Mouse (Mus musculus): ENCODE measurements around the gene Ccdc61.

The Ccdc61 gene

DNA sequence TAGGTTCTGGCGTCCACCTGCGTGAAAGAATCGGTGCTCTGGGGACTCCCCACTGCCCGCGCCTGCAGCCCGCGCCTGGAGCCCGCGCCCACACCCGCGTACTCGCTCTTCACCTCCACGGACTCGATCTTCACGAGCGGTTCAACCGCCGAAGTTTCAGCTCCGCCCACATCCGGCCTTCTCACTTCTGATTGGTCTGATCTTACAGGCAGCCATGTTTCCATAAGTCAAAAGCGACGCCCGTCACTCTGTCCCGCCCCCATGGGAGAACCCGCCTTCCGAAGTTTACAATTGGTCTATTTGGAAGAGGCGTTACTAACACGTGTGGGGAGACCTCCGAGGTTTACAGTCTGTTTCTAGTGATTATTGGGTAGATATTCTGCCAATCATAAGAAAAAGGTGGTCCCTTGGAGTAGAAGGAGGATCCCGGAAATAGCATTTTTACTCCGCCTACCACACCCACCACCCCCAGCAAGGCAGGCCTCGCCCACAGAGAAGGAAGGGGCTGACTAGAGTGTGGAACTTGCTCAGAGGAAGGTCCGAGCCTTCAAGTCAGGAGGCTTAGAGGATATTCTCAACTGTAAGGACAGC is at the start of gene Ccdc61:
TSS of gene Ccdc61 (minus strand) at position 175 of the 591 bp plus-strand sequence.
- peak; percentile 97 to 99 for DNase-seq

DNA sequence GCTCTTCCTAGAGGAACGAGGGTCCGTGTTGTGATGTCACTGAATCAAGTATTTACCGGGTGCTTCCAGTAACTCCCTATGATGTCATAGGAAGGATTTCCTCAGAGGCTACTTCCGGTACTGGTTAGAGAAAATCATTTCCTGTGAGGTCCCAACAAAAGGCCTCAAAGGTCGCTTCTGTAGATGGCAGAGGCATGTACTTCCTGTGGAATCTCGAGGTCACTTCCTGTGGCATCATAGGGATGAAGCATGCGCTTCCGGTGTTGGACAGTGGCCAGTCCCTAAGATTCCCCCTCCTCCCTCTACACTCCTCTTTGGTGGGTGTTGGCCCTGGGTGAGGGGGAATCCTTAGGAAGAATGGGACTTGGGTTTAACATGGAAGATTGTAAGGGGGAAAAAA is 49.2 kb upstream of the Ccdc61 start:
- DNase-seq, result no peak

DNA sequence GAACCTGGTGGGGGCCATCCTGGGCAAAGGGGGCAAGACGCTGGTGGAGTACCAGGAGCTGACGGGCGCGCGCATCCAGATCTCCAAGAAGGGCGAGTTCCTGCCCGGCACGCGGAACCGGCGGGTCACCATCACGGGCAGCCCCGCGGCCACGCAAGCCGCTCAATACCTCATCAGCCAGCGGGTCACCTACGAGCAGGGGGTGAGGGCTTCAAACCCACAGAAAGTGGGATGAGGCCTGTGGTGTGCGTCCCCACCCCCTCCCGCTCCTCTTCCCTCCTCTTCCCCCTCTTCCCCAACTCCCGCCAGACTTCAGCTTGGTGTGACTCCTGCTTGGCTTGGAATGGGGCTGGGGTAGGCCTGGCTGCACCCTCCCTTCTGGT is 48.2 kb upstream of the Ccdc61 start:
- no peak for DNase-seq

DNA sequence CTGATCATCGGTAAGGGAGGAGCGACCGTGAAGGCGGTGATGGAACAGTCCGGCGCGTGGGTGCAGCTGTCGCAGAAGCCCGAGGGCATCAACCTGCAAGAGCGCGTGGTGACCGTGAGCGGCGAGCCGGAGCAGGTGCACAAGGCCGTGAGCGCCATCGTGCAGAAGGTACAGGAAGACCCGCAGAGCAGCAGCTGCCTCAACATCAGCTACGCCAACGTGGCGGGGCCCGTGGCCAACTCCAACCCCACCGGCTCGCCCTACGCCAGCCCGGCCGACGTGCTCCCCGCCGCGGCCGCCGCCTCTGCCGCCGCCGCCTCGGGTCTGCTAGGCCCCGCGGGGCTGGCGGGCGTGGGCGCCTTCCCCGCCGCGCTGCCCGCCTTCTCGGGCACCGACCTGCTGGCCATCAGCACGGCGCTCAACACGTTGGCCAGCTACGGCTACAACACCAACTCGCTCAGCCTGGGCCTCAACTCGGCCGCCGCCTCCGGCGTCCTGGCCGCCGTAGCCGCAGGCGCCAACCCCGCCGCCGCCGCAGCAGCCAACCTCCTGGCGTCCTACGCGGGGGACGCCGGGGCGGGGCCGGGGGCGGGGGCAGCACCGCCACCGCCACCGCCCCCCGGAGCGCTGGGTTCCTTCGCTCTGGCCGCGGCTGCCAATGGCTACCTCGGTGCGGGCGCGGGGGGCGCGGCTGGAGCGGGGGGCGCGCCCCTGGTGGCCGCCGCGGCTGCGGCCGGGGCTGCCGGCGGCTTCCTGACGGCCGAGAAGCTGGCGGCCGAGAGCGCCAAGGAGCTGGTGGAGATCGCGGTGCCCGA is 47.6 kb upstream of the Ccdc61 start:
- peak; percentile 6 to 13 for DNase-seq

DNA sequence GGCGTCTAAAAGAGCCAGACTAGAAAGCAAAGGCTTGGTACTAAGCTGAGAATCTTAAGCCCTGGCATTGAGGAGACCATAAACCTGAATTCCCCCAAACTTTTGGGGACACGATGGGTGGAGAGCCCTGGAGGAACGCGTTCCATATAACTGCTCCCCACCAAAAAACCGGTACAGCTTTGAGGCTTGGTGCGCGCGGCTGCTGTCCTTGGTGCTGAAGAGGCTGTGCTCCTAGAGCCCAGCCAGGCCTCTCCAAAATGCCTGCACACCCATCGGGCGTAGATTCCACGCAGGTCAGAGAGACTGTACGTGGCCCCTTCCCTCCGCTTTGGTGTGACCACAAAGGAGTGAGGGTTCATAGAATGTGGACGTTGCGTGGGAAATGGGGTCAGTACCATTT is 41.2 kb upstream of the Ccdc61 start:
- DNase-seq, result peak; percentile 17 to 28

DNA sequence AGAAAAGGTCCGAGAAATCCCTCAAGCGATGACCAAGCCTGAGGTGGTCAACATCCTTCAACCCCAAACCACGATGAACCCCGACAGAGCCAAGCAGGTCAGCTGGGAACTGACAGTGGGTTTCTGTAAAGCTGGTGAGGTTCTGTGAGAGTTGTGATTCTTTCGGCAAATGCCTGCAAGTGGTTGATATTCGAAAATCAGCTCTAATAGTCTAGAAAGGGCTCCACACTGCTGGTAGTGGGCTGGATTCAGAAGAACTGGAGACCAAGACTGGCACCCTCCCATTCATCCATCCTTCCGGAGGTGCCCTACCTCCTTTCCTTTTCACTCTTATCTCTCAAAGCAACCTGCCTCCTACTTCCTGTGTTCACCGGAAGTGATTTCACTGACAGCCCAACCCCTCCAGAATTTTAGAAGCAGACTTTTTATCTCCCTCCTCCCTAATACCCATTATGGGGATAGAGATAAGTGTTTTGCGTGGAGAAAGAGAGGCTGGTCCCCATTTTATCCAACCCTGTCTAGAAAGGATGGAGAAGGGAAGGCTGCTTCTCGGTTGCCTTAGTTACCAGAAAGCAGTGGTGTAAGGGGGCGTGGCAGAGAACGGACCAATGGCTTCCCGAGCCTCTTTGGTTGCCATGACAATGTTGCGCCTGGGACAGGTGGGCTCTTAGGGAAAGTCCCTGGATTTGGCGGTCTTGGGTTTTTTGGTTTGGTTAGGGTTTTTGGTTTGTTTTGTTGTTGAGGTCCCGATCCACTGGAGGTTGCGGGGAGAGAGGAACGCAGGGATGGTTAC is 40.5 kb upstream of the Ccdc61 start:
- DNase-seq, result no peak

DNA sequence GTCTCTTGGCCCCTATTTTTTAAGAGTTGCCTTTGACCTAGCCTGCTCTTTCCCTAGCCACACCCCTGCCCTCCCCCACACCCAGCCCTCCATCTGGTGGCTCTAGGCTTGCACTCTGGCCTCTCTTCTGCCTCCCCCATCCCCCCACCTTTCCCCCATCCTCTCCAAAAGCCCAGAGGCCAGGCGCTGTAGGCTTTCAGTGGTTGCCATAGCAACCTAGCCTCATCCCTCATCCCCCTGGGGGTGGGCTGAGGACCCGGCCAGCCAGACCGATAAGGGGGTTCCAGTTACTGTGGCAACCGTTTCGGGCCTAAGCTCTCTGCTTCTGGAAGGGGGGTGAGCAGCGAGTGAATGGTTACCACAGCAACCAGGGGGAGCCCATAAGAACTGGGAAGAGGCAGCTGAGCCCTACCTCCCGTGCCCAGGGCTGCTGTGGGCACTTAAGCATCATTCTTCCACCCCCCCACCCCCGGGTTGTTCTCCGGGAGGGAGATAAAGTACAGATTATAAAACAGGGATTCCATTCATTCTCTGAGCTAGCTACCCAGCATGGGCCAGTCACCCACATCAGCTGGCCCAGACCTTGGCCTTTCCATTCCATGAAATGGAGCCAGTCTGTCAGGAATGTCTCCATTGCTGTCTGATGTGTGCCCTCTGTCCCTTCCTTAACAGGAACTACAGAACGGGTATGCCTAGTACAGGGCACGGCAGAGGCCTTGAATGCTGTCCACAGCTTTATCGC is 39.7 kb upstream of the Ccdc61 start:
- no peak for DNase-seq

DNA sequence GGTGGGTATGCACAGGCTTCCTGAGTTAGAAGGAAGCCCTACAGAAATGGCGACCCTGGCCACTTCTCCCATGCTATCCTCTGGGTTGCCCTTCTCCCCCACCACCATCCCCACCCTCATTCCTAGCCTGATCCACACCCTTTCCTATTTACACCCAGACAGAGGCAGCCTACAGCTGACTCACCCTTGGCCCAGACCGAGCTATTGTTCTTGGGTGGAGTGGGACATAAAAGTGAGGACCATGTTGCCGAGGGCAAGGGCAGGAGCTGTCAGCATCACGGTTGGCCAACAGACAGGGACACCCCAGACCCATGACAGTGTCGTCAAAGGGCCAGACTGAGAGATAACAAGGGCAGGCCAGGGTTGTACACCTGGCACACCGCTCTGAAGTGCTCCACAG is 37.9 kb upstream of the Ccdc61 start:
- no peak for DNase-seq

DNA sequence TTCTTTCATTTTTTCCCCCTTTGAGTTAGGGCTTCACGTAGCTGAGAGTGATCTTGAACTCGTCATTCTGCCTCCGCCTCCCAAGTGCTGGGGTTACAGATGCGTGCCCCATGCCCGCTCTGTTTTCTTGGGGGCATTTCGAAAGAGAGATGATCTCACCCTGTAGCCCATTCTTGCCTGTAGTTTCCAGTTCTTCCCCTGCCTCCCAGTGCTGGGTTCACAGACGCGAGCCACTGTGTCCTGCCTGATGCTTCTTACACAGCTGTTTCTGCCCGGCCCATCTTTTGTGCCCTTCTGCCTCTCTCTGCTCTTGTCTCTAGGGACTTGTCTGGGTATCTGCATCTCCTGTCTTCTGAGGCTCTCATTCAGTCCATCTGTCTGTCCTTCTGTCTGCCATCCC is 32.6 kb upstream of the Ccdc61 start:
- DNase-seq, result no peak

DNA sequence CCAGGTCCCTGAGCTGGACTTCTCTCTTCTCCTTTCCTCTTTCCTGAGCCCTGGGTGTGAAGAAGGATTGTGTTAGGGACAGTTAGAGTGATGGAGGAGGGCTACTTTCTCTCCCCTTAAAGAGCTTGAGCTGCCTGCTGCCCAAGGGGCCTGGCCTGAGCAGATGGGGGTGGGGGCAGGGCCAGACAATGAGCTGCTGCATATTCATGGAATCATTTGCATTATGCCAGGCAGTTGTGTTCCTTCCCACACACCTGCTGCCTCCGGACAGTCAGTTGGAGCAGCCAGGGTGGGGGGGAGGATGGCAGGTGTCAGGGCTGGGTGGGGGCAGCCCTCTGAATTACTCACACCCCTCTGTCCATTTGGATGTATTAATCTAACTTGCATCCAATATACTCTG is 32.2 kb upstream of the Ccdc61 start:
- no peak for DNase-seq

DNA sequence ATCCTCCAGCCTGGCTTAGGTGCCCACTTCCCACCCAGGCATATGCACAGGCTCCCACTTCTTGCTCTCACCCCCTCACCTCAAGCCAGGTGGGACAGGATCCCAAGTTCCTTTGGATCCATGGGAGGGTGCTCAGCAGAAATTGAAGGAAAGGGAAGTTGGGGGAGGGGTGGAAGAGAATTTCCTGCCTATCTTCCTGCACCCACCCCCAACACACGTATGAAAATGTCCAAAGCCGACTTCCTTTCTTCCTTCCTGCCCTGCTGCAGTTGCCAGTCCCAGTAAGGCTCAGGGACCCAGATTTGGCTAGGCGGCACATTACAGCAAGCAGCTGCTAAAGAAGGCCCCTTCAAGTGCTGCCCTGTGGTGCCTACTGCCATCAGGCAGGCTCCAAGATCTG is 17.5 kb upstream of the Ccdc61 start:
- DNase-seq, result no peak

DNA sequence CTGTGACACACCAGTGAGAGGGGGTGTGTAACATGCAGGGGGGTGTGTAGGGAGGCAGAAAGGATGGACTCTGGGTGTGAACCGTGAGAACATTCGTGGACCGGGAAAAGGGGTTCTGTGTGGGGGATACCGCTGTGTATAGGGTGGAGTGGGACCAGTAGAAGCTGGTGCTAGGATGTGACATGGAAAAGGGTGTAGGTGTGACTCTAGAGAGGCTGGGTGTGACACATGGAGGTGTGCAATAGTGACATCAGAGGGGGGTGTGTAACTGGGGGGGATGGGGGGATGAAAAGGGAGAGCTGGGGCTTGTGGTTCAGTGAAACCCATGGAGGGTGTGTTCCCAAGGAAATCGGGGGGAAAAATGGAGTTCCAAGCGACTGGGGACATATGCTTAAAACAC is 16.7 kb upstream of the Ccdc61 start:
- no peak for DNase-seq

DNA sequence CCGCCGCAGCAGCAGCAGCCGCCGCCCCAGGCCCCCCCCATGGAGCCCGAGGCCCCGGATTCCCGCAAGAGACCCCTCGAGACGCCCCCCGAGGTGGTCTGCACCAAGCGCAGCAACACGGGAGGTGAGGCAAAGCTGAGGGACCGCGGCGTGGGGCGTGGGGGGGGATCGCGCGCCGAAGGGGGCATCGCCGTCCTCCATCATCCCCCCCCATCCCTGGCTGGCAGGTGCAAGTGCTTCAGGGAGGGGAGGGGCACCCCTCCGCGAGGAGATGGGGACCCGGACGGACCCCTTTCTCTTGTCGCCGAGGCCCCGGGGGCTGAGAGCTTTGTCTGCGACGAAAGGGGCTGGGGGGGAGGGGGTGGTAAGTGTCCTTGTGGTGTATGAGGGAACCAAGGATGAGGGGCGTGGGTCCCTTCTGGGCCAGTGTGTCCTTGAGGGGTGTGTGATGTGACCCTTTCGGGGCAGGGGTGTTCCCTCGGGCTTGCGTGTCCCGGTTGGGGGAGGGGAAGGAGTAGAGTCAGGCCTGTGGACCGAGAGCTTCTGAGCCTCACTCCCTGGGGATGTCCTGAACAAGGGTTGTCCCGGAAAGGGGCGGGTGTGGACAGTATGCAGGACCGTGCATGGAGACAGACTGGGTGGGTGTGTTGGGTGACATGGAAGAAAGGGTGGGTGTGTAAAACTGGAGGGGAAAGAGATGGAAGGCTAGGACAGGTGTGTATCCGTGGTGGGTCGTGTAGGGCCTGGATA is 16.0 kb upstream of the Ccdc61 start:
- DNase-seq, result peak in 1 of 2 experiments; percentile 14

DNA sequence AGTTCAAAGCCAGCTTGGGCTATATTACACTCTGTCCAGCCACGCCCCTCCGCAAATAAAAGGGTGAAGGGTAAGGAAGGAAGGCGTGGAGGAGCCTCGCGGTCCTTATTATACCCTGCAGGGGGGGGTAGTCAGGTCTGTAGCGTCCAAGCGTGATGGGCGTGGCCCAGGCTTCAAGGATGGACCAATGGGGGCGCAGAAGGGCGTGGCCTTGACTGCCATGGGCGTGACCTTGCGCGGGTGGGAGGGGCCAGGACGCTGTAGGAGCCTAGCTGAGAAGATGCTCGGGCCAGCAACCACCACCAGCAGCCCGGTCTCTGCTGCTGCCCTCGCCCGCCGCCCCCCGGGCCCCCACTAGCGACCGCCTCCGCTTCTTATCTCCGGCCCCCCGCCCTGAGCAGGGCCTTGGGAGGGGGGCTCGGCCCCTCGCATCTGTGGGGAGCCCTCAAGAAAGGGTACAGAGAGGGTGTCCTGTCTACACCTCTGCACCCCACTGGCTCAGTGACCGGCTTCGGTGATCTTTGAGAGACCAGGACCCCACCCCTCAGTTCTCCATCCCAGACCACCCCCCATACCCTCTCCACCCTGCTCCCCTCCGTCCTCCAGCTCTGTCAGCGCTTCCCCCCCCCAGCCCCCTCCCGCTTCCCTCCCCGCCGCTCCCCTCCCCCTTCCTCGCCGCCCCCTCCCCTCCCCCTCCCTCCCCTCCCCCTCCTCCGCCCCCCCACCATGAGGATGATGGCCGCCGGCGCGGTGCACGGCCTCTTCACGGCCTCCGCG is 15.1 kb upstream of the Ccdc61 start, which contains the start of gene Nova2:
TSS of gene Nova2 (plus strand) at position 727 of the 777 bp plus-strand sequence.
- peak; percentile 40 to 57 for DNase-seq

DNA sequence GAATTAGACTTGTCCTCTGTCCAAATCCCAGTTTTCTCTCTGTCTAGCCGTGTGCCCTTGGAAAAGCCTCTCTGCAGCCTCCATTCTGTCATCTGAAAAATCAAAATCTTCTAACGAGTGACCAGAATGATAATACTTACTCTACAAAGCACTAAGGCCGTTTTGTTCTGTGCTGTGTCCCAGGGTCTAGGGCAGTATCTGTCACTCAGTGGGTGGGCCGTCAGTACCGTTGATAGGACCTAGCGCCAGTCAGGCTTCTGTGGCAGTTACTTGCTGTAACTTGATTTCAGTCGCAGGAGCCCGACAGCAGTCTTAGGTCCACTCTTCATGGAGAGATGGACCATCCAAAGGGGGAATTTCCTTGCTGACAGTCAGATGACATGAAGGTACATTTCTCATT is 14.1 kb upstream of the Ccdc61 start:
- no peak for DNase-seq

DNA sequence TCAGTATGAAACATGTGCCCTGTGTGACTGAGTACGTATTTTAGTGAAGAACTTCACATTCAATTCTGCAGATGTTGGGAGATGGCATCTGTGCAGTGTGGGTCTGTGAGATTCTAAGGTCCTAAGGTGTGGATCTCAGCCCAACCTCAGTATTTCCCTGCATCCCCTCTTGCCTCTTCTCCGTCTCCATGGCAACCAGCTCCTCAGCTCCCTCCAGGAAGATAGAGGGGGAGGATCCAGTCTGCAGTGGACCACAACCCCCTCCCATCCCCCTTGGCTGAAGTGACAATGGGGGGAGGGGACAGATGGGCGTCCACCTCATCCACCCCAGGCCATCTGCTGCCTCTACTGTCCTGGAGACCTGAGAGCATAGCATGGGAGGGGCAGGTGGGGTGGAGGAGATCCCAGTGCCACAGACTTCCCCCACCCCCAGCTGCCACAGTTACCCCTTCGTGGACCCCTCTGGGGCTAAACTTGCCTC is 13.5 kb upstream of the Ccdc61 start:
- no peak for DNase-seq

DNA sequence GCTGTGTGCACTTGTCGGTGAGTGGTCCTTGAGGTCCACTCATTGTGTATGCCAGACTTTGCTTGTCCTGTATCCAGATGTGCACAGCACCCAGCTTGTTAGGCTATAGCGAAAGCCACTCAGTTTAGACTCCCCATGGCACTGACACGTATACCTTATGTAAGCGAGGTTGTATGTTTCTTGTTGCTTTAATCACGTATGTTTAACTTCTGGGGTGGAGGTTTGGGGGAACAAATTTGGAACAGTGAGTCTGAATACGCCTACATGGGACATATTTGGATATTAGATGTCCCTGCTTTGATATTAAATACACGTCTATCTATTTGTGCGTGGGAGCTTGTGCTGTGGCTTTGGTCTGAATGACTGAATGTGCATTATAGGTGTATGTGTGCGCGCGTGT is 13.1 kb upstream of the Ccdc61 start:
- DNase-seq, result no peak

DNA sequence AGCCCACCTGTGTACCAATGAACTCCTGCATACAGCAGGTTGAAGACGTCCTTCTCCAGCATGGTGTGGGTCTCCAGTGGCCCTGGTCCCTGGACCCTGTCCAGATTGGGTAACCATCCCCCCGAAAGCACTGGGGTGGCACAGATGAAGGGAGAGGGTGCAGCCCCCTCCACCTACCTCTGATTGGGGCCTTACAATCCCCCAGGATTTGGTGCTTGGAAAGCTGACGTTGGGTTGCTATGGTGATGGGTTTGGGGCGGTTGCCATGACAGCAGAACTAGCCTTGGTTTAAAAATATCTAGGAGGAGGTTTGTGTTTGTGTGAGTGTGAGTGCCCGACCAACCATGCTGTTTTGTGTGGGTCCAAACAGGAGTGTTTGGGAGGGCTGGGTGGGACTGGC is 12.6 kb upstream of the Ccdc61 start:
- DNase-seq, result no peak

DNA sequence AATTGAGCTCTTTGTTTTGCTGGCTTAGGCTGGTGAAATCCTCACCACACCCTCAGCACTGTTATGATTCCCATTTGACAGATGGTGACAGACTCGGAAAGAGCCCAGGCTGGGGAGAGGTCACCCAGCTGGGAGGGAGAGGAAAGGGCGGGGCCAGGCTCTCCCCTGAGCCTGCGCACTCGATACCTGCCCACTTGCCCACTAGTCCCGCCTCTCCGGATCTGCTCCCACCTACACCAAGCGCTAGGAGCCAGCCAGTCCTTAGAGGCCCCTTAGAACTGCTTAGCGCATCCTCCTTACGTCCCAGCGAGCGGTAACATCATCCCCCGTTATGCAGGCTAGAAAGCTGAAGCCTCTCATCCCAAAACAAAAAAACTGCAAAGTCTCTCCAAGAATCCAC is 10.9 kb upstream of the Ccdc61 start:
- DNase-seq, result peak; percentile 37 to 54

DNA sequence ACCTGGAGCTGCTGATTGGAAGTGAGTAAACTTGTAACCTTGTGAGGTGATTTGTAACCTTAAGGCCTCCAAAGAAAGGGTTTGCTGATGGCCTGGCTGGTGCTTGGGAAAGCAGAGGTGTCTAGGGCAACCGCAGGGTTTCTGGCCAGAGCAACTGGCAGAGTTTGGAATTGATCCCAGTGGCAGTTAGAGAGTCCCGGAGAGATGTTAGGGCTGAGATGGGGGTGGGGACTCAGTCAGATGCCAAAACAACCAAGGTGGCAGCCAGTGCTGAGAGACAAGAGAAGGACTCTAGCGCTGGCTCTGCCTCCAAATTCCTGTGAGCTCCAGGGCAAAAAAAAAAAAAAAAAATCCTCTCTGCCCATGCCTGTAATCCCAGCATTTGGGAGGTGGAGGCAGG is 7.7 kb upstream of the Ccdc61 start:
- no peak for DNase-seq

DNA sequence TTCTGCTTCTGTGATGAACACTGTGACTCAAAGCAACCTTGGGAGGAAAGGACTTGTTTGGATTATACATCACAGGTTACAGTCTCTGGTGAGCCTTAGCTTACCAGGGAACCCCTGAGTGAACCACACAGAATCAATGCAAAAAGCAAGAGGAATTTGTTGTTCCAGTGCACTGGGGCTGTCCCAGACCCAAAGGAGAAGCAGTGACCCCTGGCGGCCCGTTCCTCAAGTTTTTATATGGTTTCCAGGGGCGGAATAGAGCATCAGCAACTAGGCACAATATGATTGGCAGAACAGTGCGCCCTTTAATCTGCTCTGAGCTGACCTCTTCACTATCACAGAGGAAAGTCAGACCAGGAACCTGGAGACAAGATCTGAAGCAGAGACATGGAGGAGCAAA is 6.0 kb upstream of the Ccdc61 start:
- DNase-seq, result no peak

All from thymus, postnatal 36 days (tissue).